Mouse (Mus musculus) liver, postnatal 0 days (tissue): ENCODE measurements at regions not wholly inside any gene's neighbourhood (a gene's known extent, or its start where the extent isn't known, plus 50 kb on each side); places are given as distances from the start of the nearest gene placed in this dataset.
A peak's percentile ranks its signal among the peaks of the same experiment; 100 is the strongest.

Experiments used
- ATAC-seq: fragments of 200-750 bp; cut with Nextera tagmentation; 2 replicates; pipeline ENCODE4 v1.8.0; 2017; ENCODE audit warnings: mild to moderate bottlenecking, moderate library complexity
- DNase-seq: peaks from one replicate; pipeline ENCODE4 v3.0.0-alpha.2; 2016
- H3K27ac ChIP-seq: fragments of 300-500 bp; sonication (generic); 2 replicates; pipeline ENCODE4 v1.5.1; 2014; ENCODE audit warnings: antibody characterized with exemption, moderate library complexity, mild to moderate bottlenecking, low read depth
- H3K27me3 ChIP-seq: fragments of 300-500 bp; sonication (generic); 2 replicates; pipeline ENCODE4 v1.6.1; 2014; ENCODE audit warnings: low read length, control low read depth, mixed read lengths; ENCODE audit not compliant: insufficient read depth
- H3K36me3 ChIP-seq: fragments of 300-500 bp; sonication (generic); replicated peaks from 2 replicates; pipeline ENCODE4 v1.6.1; 2014; ENCODE audit warnings: mild to moderate bottlenecking, control low read depth, low read length, moderate library complexity, mixed read lengths; ENCODE audit not compliant: insufficient read depth
- H3K4me1 ChIP-seq: fragments of 300-500 bp; sonication (generic); 2 replicates; pipeline ENCODE4 v1.6.1; 2014; ENCODE audit warnings: antibody characterized with exemption, mild to moderate bottlenecking, control low read depth; ENCODE audit not compliant: insufficient read depth
- H3K4me2 ChIP-seq: fragments of 300-500 bp; sonication (generic); 2 replicates; pipeline ENCODE4 v1.6.1; 2014; ENCODE audit warnings: low read depth, mild to moderate bottlenecking, low read length, moderate library complexity, mixed read lengths
- H3K4me3 ChIP-seq: fragments of 300-500 bp; sonication (generic); 2 replicates; pipeline ENCODE4 v1.5.1; 2014; ENCODE audit warnings: low read depth, low read length
- H3K9ac ChIP-seq: fragments of 300-500 bp; sonication (generic); replicated peaks from 2 replicates; pipeline ENCODE4 v1.6.1; 2014; ENCODE audit warnings: mild to moderate bottlenecking, moderate library complexity
- H3K9me3 ChIP-seq: fragments of 300-500 bp; sonication (generic); 2 replicates; pipeline ENCODE4 v1.6.1; 2016; ENCODE audit warnings: mild to moderate bottlenecking, control low read depth, low read length, mixed read lengths
- CTCF ChIP-seq: sonication (generic); IDR thresholded peaks from 2 replicates; pipeline ENCODE4 v1.5.1; 2016; ENCODE audit warnings: antibody characterized with exemption, low read depth
- EP300 ChIP-seq: IDR thresholded peaks from 2 replicates; pipeline ENCODE4 v1.6.1; 2016; ENCODE audit warnings: antibody characterized with exemption, low read depth, mild to moderate bottlenecking
- WGBS: fragments of 180-500 bp; shearing (Covaris S2); extraction: QIAGEN DNeasy Blood & Tissue Kit; methylation state at CpG from one replicate; pipeline ENCODE4 v1.1.7; 2014; ENCODE audit not compliant: insufficient replicate concordance; 5-methylcytosine and 5-hydroxymethylcytosine counted together

- TF ChIP-seq EP300 (no peak), CTCF (no peak)
- H3K9me3 ChIP-seq = no peaks in the 10 kb centered on the region
- H3K9ac ChIP-seq = no peak overlapping the region
- H3K4me2 ChIP-seq = no peak overlapping the region
- ATAC-seq (no peak), DNase-seq (no peak)
- WGBS = 66% methylated on average over 2 of the region's 2 CpGs
- H3K27me3 ChIP-seq = no peaks in the 10 kb centered on the region
- no peaks in the 10 kb centered on the region for H3K36me3 ChIP-seq
- H3K27ac ChIP-seq = no peak overlapping the region
- no peak overlapping the region for H3K4me3 ChIP-seq
- H3K4me1 ChIP-seq = no peaks in the 10 kb centered on the region
Observed at GRCm38 (mm10) chr3:81482742-81483141, 446.5 kb downstream of the Pdgfc start.

DNA sequence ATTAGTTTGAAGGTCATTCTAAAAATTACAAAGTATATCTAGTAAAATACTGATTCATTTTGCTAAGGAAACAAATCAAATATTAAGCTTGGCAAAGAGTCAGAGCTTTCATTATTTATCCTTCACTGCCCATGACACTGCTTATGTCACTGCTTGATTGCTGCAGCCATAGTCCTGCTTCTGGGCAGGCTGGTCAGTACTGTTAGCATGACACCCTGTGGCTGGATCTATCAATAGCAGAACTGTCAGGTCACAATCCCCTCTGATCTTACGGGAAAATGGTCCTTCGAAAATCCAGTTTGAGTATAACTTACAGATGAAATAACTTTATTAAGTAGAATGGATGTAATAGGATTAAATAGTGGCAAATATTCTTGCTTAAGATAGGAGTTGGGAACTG, 447.1 kb downstream of the Pdgfc start:
- TF ChIP-seq CTCF = peak; percentile 46
- no peak for TF ChIP-seq EP300
- no peaks in the 10 kb centered on the region for H3K4me1 ChIP-seq
- DNase-seq (no peak), ATAC-seq (no peak)
- H3K4me3 ChIP-seq = no peak overlapping the region
- H3K9me3 ChIP-seq = no peaks in the 10 kb centered on the region
- H3K27ac ChIP-seq = no peak overlapping the region
- no peak overlapping the region for H3K4me2 ChIP-seq
- H3K27me3 ChIP-seq = no peaks in the 10 kb centered on the region
- no peak overlapping the region for H3K9ac ChIP-seq
- no peaks in the 10 kb centered on the region for H3K36me3 ChIP-seq
- WGBS = 61% methylated on average over 2 of the region's 2 CpGs

GRCm38 (mm10) chr3:81505316-81505715, 427.1 kb upstream of the Ctso start:
- Histone ChIP-seq H3K4me1 (no peaks in the 10 kb centered on the region), H3K27me3 (no peaks in the 10 kb centered on the region), H3K27ac (no peak overlapping the region), H3K4me2 (no peak overlapping the region), H3K9me3 (no peaks in the 10 kb centered on the region), H3K36me3 (no peaks in the 10 kb centered on the region), H3K4me3 (no peak overlapping the region), H3K9ac (no peak overlapping the region)
- TF ChIP-seq EP300 = no peak
- TF ChIP-seq CTCF = no peak
- ATAC-seq (no peak), DNase-seq (no peak)
- 51% methylated on average over 1 of the region's 1 CpGs for WGBS

GRCm38 (mm10) chr3:81508611-81509010, 423.8 kb upstream of the Ctso start:
- Histone ChIP-seq H3K9me3 (no peaks in the 10 kb centered on the region), H3K9ac (no peak overlapping the region), H3K4me1 (no peaks in the 10 kb centered on the region), H3K36me3 (no peaks in the 10 kb centered on the region), H3K27ac (no peak overlapping the region), H3K4me3 (no peak overlapping the region), H3K27me3 (no peaks in the 10 kb centered on the region), H3K4me2 (no peak overlapping the region)
- ATAC-seq (no peak), DNase-seq (no peak)
- 54% methylated on average over 2 of the region's 2 CpGs for WGBS
- TF ChIP-seq CTCF (no peak), EP300 (no peak)

DNA sequence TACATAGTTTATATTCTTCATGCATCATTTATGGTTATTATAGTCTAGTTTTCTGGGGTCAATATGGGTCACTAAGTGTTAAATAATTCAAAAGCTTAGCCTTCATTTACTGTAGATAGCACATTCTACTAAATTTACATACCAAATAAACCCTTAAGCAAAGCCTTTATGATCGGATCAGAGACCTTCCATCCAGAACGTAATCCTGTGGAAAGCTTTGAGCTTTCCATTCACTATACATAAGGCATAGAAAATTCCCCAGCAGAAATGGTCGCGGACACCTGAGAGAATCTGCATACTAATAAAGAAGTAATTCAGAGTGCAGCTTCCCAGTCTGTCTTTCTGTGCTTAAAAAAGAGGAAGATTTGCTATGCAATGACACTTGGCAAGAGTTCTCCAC, 410.6 kb upstream of the Ctso start:
- H3K36me3 ChIP-seq = no peaks in the 10 kb centered on the region
- no peak overlapping the region for H3K4me2 ChIP-seq
- H3K27me3 ChIP-seq = no peaks in the 10 kb centered on the region
- H3K4me3 ChIP-seq = no peak overlapping the region
- WGBS = 70% methylated on average over 4 of the region's 4 CpGs
- no peaks in the 10 kb centered on the region for H3K9me3 ChIP-seq
- H3K27ac ChIP-seq = no peak overlapping the region
- ATAC-seq = no peak
- H3K9ac ChIP-seq = no peak overlapping the region
- no peak for DNase-seq
- TF ChIP-seq EP300 (no peak), CTCF (no peak)
- H3K4me1 ChIP-seq = no peaks in the 10 kb centered on the region

- no peak for ATAC-seq
- Histone ChIP-seq H3K4me2 (no peak overlapping the region), H3K4me1 (no peaks in the 10 kb centered on the region), H3K4me3 (no peak overlapping the region), H3K27ac (no peak overlapping the region), H3K9ac (no peak overlapping the region), H3K27me3 (no peaks in the 10 kb centered on the region), H3K9me3 (no peaks in the 10 kb centered on the region), H3K36me3 (no peaks in the 10 kb centered on the region)
- WGBS = 94% methylated on average over 1 of the region's 1 CpGs
- TF ChIP-seq EP300 = no peak
- no peak for TF ChIP-seq CTCF
- no peak for DNase-seq
Observed at GRCm38 (mm10) chr3:81530872-81531271, 401.5 kb upstream of the Ctso start.

DNA sequence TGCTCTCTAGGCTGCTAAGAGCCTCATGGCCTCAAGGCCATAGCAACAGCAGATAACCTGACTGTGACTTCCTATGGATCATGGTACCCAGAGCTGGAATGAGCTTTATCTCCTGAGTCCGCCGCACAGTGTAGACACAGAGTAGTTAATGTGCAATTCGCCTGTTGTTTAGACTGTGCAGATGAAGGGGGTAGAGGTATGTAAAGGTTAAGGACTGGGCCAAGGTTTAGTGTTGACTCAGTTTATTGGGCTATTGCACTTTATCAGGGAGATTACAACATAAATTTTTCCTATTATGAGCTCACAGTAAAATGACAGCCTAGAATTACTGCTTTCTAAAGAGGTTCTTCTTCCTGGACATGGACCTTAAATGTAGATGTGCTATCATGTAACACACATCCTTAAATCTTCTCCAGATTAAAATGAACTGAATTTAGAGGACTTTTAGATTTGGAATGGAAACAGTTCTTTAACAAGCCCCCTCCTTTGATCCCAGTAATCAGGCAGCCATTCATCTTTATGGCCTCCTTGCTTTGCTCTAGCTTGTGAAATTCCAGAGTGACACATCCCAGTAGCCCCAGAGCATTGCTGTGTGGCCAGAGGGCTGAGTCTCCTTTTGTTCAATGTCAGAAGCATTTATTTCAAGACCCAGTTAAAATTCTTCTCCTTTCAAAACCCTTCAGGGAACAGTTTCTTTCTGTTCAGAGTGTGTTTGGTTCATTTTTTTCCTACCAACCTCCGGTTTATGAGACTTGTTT, 396.8 kb upstream of the Ctso start:
- 61% methylated on average over 4 of the region's 4 CpGs for WGBS
- no peaks in the 10 kb centered on the region for H3K9me3 ChIP-seq
- H3K9ac ChIP-seq = no peak overlapping the region
- H3K27me3 ChIP-seq = no peaks in the 10 kb centered on the region
- ATAC-seq (no peak), DNase-seq (no peak)
- TF ChIP-seq CTCF = no peak
- no peak for TF ChIP-seq EP300
- H3K4me2 ChIP-seq = no peak overlapping the region
- H3K4me3 ChIP-seq = no peak overlapping the region
- H3K4me1 ChIP-seq = no peaks in the 10 kb centered on the region
- no peaks in the 10 kb centered on the region for H3K36me3 ChIP-seq
- no peak overlapping the region for H3K27ac ChIP-seq
